Mouse (Mus musculus) heart, postnatal 0 days (tissue): ENCODE data around the gene Lypd4.

Experiments
- CTCF ChIP-seq: IDR thresholded peaks from 2 replicates; pipeline ENCODE4 v1.5.1; 2016; ENCODE audit warnings: antibody characterized with exemption, control low read depth, low read depth
- EP300 ChIP-seq: IDR thresholded peaks from 2 replicates; pipeline ENCODE4 v1.6.1; 2016; ENCODE audit warnings: antibody characterized with exemption, low read depth

DNA sequence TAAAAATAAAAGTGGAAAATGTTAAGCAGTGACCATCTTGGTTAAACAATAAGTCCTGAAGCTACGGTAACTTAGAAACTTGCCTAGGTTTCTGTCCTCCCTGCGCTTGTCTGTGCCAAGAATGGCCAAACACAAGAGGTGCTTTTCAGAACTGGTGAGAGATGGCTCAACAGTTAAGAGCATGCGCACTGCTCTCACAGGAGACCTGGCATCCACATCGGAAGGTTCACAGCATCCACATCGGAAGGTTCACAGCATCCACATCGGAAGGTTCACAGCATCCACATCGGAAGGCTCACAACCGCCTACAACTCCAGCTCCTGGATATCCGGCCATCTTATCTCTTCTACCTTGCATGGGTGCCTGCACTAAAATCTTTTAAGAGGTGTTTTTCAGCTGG is 24.6 kb downstream of the Lypd4 start:
- TF ChIP-seq CTCF, result no peak
- TF ChIP-seq EP300, result no peak
